Mouse (Mus musculus) adipose tissue, adult 10 weeks (tissue): Measurements from ENCODE around the gene Mrrf. TPM values are rescaled to one million over a fixed set of nuclear protein-coding genes. Genes with fewer than 3 reads are reported as not detected.

Experiments used
- polyA plus RNA-seq: library from polyadenylated mRNA; stranded (reverse); fragments of 350-450 nt; fragmentation: Illumina TruSeq; extraction: RNeasy Lipid Tissue Mini Kit (QIAGEN cat#74804); gene quantifications from one replicate; pipeline ENCODE4 v1.2.3, GENCODE M21; 2014; ENCODE audit warnings: low read depth, low replicate concordance

Mrrf gene
- 13.5 TPM for polyA plus RNA-seq

GRCm38 (mm10) chr2:36136300-36136941 is at the start of gene Mrrf, which contains the start of gene Rbm18:
TSS of gene Mrrf (plus strand) at chr2:36136389.
TSS of gene Rbm18 (minus strand) at chr2:36136773.

DNA sequence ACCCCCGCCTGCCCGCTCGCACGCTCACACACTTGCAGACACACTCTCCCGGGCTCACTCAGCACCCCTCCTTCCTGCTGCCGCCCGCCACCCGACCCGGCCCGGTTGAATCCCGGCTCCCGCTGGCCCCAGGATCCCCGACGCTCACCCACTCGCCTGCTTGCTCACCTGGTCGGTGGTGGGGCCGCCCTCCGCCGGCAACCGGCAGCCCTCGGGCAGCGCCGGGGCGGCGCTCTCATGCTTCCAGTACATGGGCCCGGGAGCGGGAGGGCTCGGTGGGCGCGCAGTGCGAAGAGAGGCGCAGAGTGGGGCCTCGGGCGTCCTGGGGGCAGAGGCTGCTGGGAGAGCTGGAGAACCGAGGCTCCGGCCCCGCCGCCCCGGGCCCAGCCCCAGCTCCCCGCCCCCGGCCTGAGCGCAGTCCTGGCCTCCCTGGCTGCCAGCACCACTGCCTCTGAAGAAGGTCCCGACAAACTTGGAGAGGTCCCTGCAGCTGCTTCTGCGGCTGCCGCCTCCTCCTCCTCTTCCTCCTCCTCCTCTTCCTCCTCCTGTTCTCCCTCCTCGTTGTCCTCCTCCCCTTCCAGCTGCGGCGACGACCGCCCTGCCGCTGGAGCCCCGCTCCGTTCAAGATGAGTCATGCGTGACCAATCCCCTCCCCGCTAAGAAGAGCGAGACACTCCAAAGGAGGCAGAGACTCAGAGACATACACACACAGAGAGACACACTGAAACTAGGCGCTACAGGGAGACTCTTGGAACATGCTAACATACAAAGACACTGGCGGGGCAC is 31.0 kb upstream of the Mrrf start, which contains the start of gene Lhx6:
Lhx6 (minus strand) TSS at position 453 of the 786 bp plus-strand sequence.

GRCm38 (mm10) chr2:36230366-36230765 is 94.2 kb downstream of the Mrrf start, which contains the start of gene Ptgs1:
TSS of gene Ptgs1 (plus strand) at chr2:36230426.

Other genes with a start within 250 kb of the Mrrf start
- 1.4 TPM for gene Ttll11, start 156.5 kb upstream of the Mrrf start, polyA plus RNA-seq
- gene Ndufa8, start 87.0 kb upstream of the Mrrf start, polyA plus RNA-seq: 135 TPM
- 9.6 TPM for gene Morn5, start 86.9 kb upstream of the Mrrf start, polyA plus RNA-seq
- gene Lhx6, start 31.0 kb upstream of the Mrrf start, polyA plus RNA-seq: 7.6 TPM
- 28.2 TPM for gene Rbm18, start 384 bp downstream of the Mrrf start, polyA plus RNA-seq
- 62.7 TPM for gene Ptgs1, start 94.0 kb downstream of the Mrrf start, polyA plus RNA-seq
- not detected for gene Olfr338, start 237.1 kb downstream of the Mrrf start, polyA plus RNA-seq